In genomic region chr7:46572803-46573594, GRCm38 (mm10) we compare ENCODE assay signal across 11 mouse cellular contexts.
DNase-seq lines count a peak whose midpoint lies in the region; ATAC-seq and TF ChIP-seq lines count a peak whose summit lies in the region.
"Had no signal": no experiment of that assay in that cellular context is flagged by ENCODE, and none has a peak within 500 bp of the region (broad histone marks: within the 10 kb centered on the region; RNA-seq: fewer than 3 reads in every experiment).

No protein-coding gene starts in this region.

- no peaks in the 10 kb centered on the region for H3K36me3 ChIP-seq in hindbrain, embryonic 10.5 days
- no peaks in the 10 kb centered on the region for H3K36me3 ChIP-seq in midbrain, embryonic 14.5 days (ENCODE audit: control insufficient read depth, insufficient read depth, low read length)
- H3K36me3 ChIP-seq: limb, embryonic 13.5 days had no signal

- peak overlapping the region; percentile 1; the same call in 1 of the 2 replicates for H3K9ac ChIP-seq in midbrain, embryonic 14.5 days (replicated peaks; ENCODE audit: low read length)
- H3K9ac ChIP-seq: limb, embryonic 13.5 days had no signal

- 69% methylated on average over 15 of the region's 15 CpGs for WGBS in hindbrain, embryonic 10.5 days
- WGBS in midbrain, embryonic 14.5 days = 49% methylated on average over 15 of the region's 15 CpGs

- ATAC-seq in midbrain, embryonic 14.5 days (ENCODE audit: low FRiP score, low TSS enrichment) = no peak
- ATAC-seq: intestine, postnatal 0 days had no signal

- no peaks in the 10 kb centered on the region for H3K9me3 ChIP-seq in hindbrain, embryonic 10.5 days
- no peaks in the 10 kb centered on the region for H3K9me3 ChIP-seq in midbrain, embryonic 14.5 days (ENCODE audit: control insufficient read depth, low read length)
- H3K9me3 ChIP-seq: limb, embryonic 13.5 days had no signal

- TF ChIP-seq CTCF in brain, embryonic 14.5 days (IDR thresholded peaks at IDR 0.05; ENCODE audit: borderline replicate concordance, extremely low read depth, insufficient read depth, insufficient read length) = no peak

- H3K4me2 ChIP-seq in midbrain, embryonic 14.5 days (ENCODE audit: low read length) = no peak overlapping the region
- H3K4me2 ChIP-seq: limb, embryonic 13.5 days had no signal

- no peaks in the 10 kb centered on the region for H3K27me3 ChIP-seq in hindbrain, embryonic 10.5 days (ENCODE audit: insufficient read depth, poor library complexity, severe bottlenecking)
- no peaks in the 10 kb centered on the region for H3K27me3 ChIP-seq in midbrain, embryonic 14.5 days (ENCODE audit: control insufficient read depth, insufficient read depth, low read length)
- H3K27me3 ChIP-seq: limb, embryonic 13.5 days had no signal

- H3K27ac ChIP-seq in hindbrain, embryonic 10.5 days = peak overlapping the region; percentile 84
- H3K27ac ChIP-seq in midbrain, embryonic 14.5 days (replicated peaks; ENCODE audit: low read depth, low read length) = peak overlapping the region; percentile 58
- H3K27ac ChIP-seq: limb, embryonic 13.5 days had no signal

- H3K4me1 ChIP-seq in hindbrain, embryonic 10.5 days (replicated peaks) = peaks cover 12% of the 10 kb centered on the region
- peaks cover 8% of the 10 kb centered on the region for H3K4me1 ChIP-seq in midbrain, embryonic 14.5 days (ENCODE audit: control insufficient read depth, insufficient read depth, low read length)
- H3K4me1 ChIP-seq: limb, embryonic 13.5 days had no signal

- DNase-seq in brain, embryonic 14.5 days (ENCODE audit: low read depth) = peak; percentile 65
- peak; percentile 85 for DNase-seq in cerebellum, adult 9-10 months
- peak; percentile 40 for DNase-seq in hindbrain, embryonic 10.5 days (ENCODE audit: low spot score)
- peak; percentile 62 for DNase-seq in midbrain, embryonic 14.5 days
- no peak for DNase-seq in lung, postnatal 25 days (ENCODE audit: low spot score)
- DNase-seq in spleen, adult 18-20 months = no peak
- no peak for DNase-seq in frontal cortex, adult 2 months (ENCODE audit: extremely low spot score in 1 of 2, low spot score in 1 of 2)
- DNase-seq in spleen, adult 12 weeks (ENCODE audit: low spot score) = no peak
- DNase-seq: gastrocnemius, postnatal 10 days had no signal

- H3K4me3 ChIP-seq in hindbrain, embryonic 10.5 days = no peak overlapping the region
- no peak overlapping the region for H3K4me3 ChIP-seq in midbrain, embryonic 14.5 days (replicated peaks; ENCODE audit: low read depth, low read length)
- H3K4me3 ChIP-seq: limb, embryonic 13.5 days had no signal

- TF ChIP-seq POLR2A in brain, embryonic 14.5 days (IDR thresholded peaks at IDR 0.05; ENCODE audit: borderline replicate concordance, extremely low read depth, insufficient read depth, insufficient read length, poor library complexity, severe bottlenecking) = no peak

Comparison
In these comparisons a context has a peak if more than half of its experiments do, and no peak if none do; other contexts are left out.
1. DNase-seq: peak in brain, embryonic 14.5 days (single experiment), cerebellum, adult 9-10 months (single experiment), hindbrain, embryonic 10.5 days (single experiment) and midbrain, embryonic 14.5 days (single experiment); none in lung, postnatal 25 days (single experiment), spleen, adult 18-20 months (0 of 2), frontal cortex, adult 2 months (0 of 2) and spleen, adult 12 weeks (single experiment).